Mouse (Mus musculus) gonadal fat pad, adult 2 months (tissue): Measurements from ENCODE around the gene Selenoi. TPM values are rescaled to one million over a fixed set of nuclear protein-coding genes. Genes with fewer than 3 reads are reported as not detected.

ENCODE experiments used
- DNase-seq: peaks from one replicate; pipeline ENCODE4 v3.0.0-alpha.2; 2012; ENCODE audit warnings: low read depth
- polyA plus RNA-seq: library from polyadenylated mRNA; depleted of rRNA; stranded (reverse); fragments of >200 nt; gene quantifications from 2 replicates; pipeline ENCODE4 v1.2.3, GENCODE M21; 2012

Selenoi gene
- polyA plus RNA-seq, 1 experiment, result 37.6 TPM

- no peak for DNase-seq
Observed at GRCm38 (mm10) chr5:30235641-30236126, 3.3 kb downstream of the Selenoi start.

GRCm38 (mm10) chr5:30238533-30238932 lies 6.2 kb downstream of the Selenoi start:
- no peak for DNase-seq

GRCm38 (mm10) chr5:30240552-30240951 lies 8.2 kb downstream of the Selenoi start:
- no peak for DNase-seq

- no peak for DNase-seq
Observed at GRCm38 (mm10) chr5:30242410-30242809, 10.0 kb downstream of the Selenoi start.

GRCm38 (mm10) chr5:30243741-30244140 lies 11.4 kb downstream of the Selenoi start:
- DNase-seq, result no peak

GRCm38 (mm10) chr5:30245861-30246416 lies 13.6 kb downstream of the Selenoi start:
- DNase-seq, result no peak

GRCm38 (mm10) chr5:30247666-30248065 lies 15.3 kb downstream of the Selenoi start:
- no peak for DNase-seq

- no peak for DNase-seq
Observed at GRCm38 (mm10) chr5:30255567-30256354, 23.4 kb downstream of the Selenoi start.

- DNase-seq, result no peak
Observed at GRCm38 (mm10) chr5:30258776-30259175, 26.4 kb downstream of the Selenoi start.

- DNase-seq, result no peak
Observed at GRCm38 (mm10) chr5:30270571-30271190, 38.3 kb downstream of the Selenoi start.

GRCm38 (mm10) chr5:30271599-30272281 lies 39.4 kb downstream of the Selenoi start:
- no peak for DNase-seq

GRCm38 (mm10) chr5:30276361-30276760 lies 44.0 kb downstream of the Selenoi start:
- DNase-seq, result no peak

GRCm38 (mm10) chr5:30278952-30279351 lies 46.6 kb downstream of the Selenoi start:
- no peak for DNase-seq

- no peak for DNase-seq
Observed at GRCm38 (mm10) chr5:30279446-30279845, 47.1 kb downstream of the Selenoi start.

GRCm38 (mm10) chr5:30280864-30281263 lies 48.5 kb downstream of the Selenoi start:
- no peak for DNase-seq

GRCm38 (mm10) chr5:30281291-30281732 lies 48.9 kb downstream of the Selenoi start, which contains the start of gene Drc1:
Gene Drc1, plus strand, starts transcription at chr5:30281388.
- DNase-seq, result no peak

GRCm38 (mm10) chr5:30285944-30286799 lies 53.8 kb downstream of the Selenoi start:
- no peak for DNase-seq

GRCm38 (mm10) chr5:30287106-30287882 lies 54.9 kb downstream of the Selenoi start:
- no peak for DNase-seq
